11 mouse cellular contexts compared by ENCODE assay signal in the genomic region with DNA sequence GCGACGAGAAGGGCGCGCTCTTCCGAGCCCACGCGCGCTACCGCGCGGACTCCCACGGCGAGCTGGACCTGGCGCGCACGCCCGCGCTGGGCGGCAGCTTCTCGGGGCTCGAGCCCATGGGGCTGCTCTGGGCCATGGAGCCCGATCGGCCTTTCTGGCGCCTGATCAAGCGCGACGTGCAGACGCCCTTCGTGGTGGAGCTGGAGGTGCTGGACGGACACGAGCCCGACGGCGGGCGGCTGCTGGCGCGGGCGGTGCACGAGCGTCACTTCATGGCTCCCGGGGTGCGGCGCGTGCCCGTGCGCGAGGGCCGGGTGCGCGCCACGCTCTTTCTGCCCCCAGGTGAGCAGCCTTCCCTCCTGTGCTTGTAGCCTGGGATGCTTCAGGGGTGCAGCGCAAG. TPM values are rescaled to one million over a fixed set of nuclear protein-coding genes. Genes with fewer than 3 reads are reported as not detected.
A peak's percentile ranks its signal among the peaks of the same experiment; 100 is the strongest.
DNase-seq lines count a peak whose midpoint lies in the region; ATAC-seq and TF ChIP-seq lines count a peak whose summit lies in the region.
"Not testable (repeated sequence)": the region's sequence is repeated elsewhere in the genome, so short reads cannot be mapped to it uniquely, and the experiment has no call there.
"Had no signal": no experiment of that assay in that cellular context is flagged by ENCODE, and none has a peak within 500 bp of the region (broad histone marks: within the 10 kb centered on the region; RNA-seq: fewer than 3 reads in every experiment).

No protein-coding gene starts in this region.

- H3K4me3 ChIP-seq in embryonic facial prominence, embryonic 12.5 days: peak overlapping the region; percentile 40
- peak overlapping the region; percentile 41 for H3K4me3 ChIP-seq in hindbrain, postnatal 0 days (ENCODE audit: low read length)
- peak overlapping the region; percentile 43 for H3K4me3 ChIP-seq in neural tube, embryonic 15.5 days (replicated peaks)

- ATAC-seq in embryonic facial prominence, embryonic 12.5 days (ENCODE audit: insufficient number of reproducible peaks, insufficient read depth, low FRiP score, low TSS enrichment); hindbrain, postnatal 0 days; neural tube, embryonic 15.5 days (ENCODE audit: low FRiP score): not testable (repeated sequence)

- not testable (repeated sequence) for TF ChIP-seq CTCF in hindbrain, postnatal 0 days (IDR thresholded peaks at IDR 0.05; ENCODE audit: low read depth)

- H3K27ac ChIP-seq in embryonic facial prominence, embryonic 12.5 days; hindbrain, postnatal 0 days; neural tube, embryonic 15.5 days (replicated peaks): not testable (repeated sequence)

- 2% methylated on average over 49 of the region's 52 CpGs for WGBS in embryonic facial prominence, embryonic 12.5 days
- 1% methylated on average over 42 of the region's 52 CpGs for WGBS in hindbrain, postnatal 0 days
- 2% methylated on average over 38 of the region's 52 CpGs for WGBS in neural tube, embryonic 15.5 days

- not testable (repeated sequence) for H3K4me1 ChIP-seq in embryonic facial prominence, embryonic 12.5 days; hindbrain, postnatal 0 days (ENCODE audit: insufficient read depth, low read length); neural tube, embryonic 15.5 days

- peak overlapping the region; percentile 15; the same call in 1 of the 2 replicates for H3K9ac ChIP-seq in embryonic facial prominence, embryonic 12.5 days
- H3K9ac ChIP-seq in hindbrain, postnatal 0 days (replicated peaks; ENCODE audit: low read length): 0 out of 2 replicates have a peak overlapping the region, but pooled peaks have one; percentile 17
- H3K9ac ChIP-seq in neural tube, embryonic 15.5 days (replicated peaks): 0 out of 2 replicates have a peak overlapping the region, but pooled peaks have one; percentile 26

- H3K27me3 ChIP-seq in embryonic facial prominence, embryonic 12.5 days: peaks cover 28% of the 10 kb centered on the region
- H3K27me3 ChIP-seq in hindbrain, postnatal 0 days (ENCODE audit: insufficient read depth, low read length): 0 out of 2 replicates have a peak, but pooled peaks cover 11% of the 10 kb centered on the region
- peaks cover 31% of the 10 kb centered on the region for H3K27me3 ChIP-seq in neural tube, embryonic 15.5 days (replicated peaks)

- peak overlapping the region; percentile 69 for H3K4me2 ChIP-seq in embryonic facial prominence, embryonic 12.5 days (replicated peaks)
- H3K4me2 ChIP-seq in hindbrain, postnatal 0 days (ENCODE audit: low read depth, low read length): peak overlapping the region; percentile 59
- peak overlapping the region; percentile 64 for H3K4me2 ChIP-seq in neural tube, embryonic 15.5 days

- DNase-seq in adrenal gland, adult 2 months: peak; percentile 67
- peak; percentile 36 to 40 for DNase-seq in heart, adult 18-20 months
- peak; percentile 24 for DNase-seq in hindbrain, postnatal 0 days (ENCODE audit: low spot score)
- peak; percentile 8 to 34 for DNase-seq in layer of hippocampus, postnatal 25 days (ENCODE audit: extremely low spot score in 1 of 2, low spot score in 1 of 2)
- DNase-seq in lung, adult 18-20 months: peak; percentile 23 to 27
- peak; percentile 45 for DNase-seq in thymus, postnatal 14 days

- H3K36me3 ChIP-seq in embryonic facial prominence, embryonic 12.5 days; hindbrain, postnatal 0 days (ENCODE audit: insufficient read depth, low read length); neural tube, embryonic 15.5 days: not testable (repeated sequence)

- H3K9me3 ChIP-seq in embryonic facial prominence, embryonic 12.5 days; hindbrain, postnatal 0 days (ENCODE audit: low read length); neural tube, embryonic 15.5 days (replicated peaks): not testable (repeated sequence)

RNA-seq across cellular contexts. Expression of gene Acot5, which starts 0.5 kb away (rescaled TPM):
- total RNA-seq in adrenal gland, adult 2 months (2021): under 1 TPM; 0.23 to 0.35 TPM
- polyA plus RNA-seq in adrenal gland, adult 2 months (2012; rRNA removed): 0.19 and 0.52 TPM in 2 replicates
- polyA plus RNA-seq in embryonic facial prominence, embryonic 12.5 days (2016; fragmentation: Nextera tagmentation; extraction: Ambion mirVana): not detected in 2 replicates
- under 1 TPM in 1 of 2 experiments, not detected in 1; 0.41 TPM for total RNA-seq in heart, adult 18-20 months (2021)
- total RNA-seq in hindbrain, postnatal 0 days (2014; rRNA removed): 1.2 and 1.3 TPM in 2 replicates
- polyA plus RNA-seq in hindbrain, postnatal 0 days (2015; fragmentation: Nextera tagmentation; extraction: Ambion mirVana): 1.2 and 1.5 TPM in 2 replicates
- 1 to 10 TPM; 8.3 TPM for total RNA-seq in layer of hippocampus, postnatal 25 days (2021)
- 0.88 and 1.00 TPM in 2 replicates for polyA plus RNA-seq in neural tube, embryonic 15.5 days (2015; fragmentation: Nextera tagmentation; extraction: Ambion mirVana)
- total RNA-seq: CH12.LX; granulocyte monocyte progenitor cell, adult 5-6 weeks; monocyte, adult 5-6 weeks had no signal

RNA-seq across cellular contexts. Expression of gene Acot3, which starts 17.6 kb away (rescaled TPM):
- total RNA-seq in adrenal gland, adult 2 months (2021): under 1 TPM; 0.14 to 0.46 TPM
- 0.47 and 1.0 TPM in 2 replicates for polyA plus RNA-seq in adrenal gland, adult 2 months (2012; rRNA removed)
- polyA plus RNA-seq in embryonic facial prominence, embryonic 12.5 days (2016; fragmentation: Nextera tagmentation; extraction: Ambion mirVana): 0.38 and 0.49 TPM in 2 replicates
- total RNA-seq in heart, adult 18-20 months (2021): 1 to 10 TPM in 1 of 2 experiments, under 1 TPM in 1; 0.69 to 1.0 TPM
- total RNA-seq in hindbrain, postnatal 0 days (2014; rRNA removed): 0.42 and 1.3 TPM in 2 replicates
- polyA plus RNA-seq in hindbrain, postnatal 0 days (2015; fragmentation: Nextera tagmentation; extraction: Ambion mirVana): 1.3 and 1.6 TPM in 2 replicates
- 1 to 10 TPM; 2.3 to 3.5 TPM for total RNA-seq in layer of hippocampus, postnatal 25 days (2021)
- 0.80 and 1.1 TPM in 2 replicates for polyA plus RNA-seq in neural tube, embryonic 15.5 days (2015; fragmentation: Nextera tagmentation; extraction: Ambion mirVana)
- total RNA-seq: CH12.LX; granulocyte monocyte progenitor cell, adult 5-6 weeks; monocyte, adult 5-6 weeks had no signal

RNA-seq across cellular contexts. Expression of gene Gm49366, which starts 30.8 kb away (rescaled TPM):
- total RNA-seq in adrenal gland, adult 2 months (2021): not detected
- polyA plus RNA-seq in adrenal gland, adult 2 months (2012; rRNA removed): not detected in 2 replicates
- not detected in 2 replicates for polyA plus RNA-seq in embryonic facial prominence, embryonic 12.5 days (2016; fragmentation: Nextera tagmentation; extraction: Ambion mirVana)
- under 1 TPM in 1 of 2 experiments, not detected in 1; 0.94 TPM for total RNA-seq in heart, adult 18-20 months (2021)
- total RNA-seq in hindbrain, postnatal 0 days (2014; rRNA removed): not detected in 2 replicates
- not detected in 2 replicates for polyA plus RNA-seq in hindbrain, postnatal 0 days (2015; fragmentation: Nextera tagmentation; extraction: Ambion mirVana)
- total RNA-seq in layer of hippocampus, postnatal 25 days (2021): not detected
- not detected in 2 replicates for polyA plus RNA-seq in neural tube, embryonic 15.5 days (2015; fragmentation: Nextera tagmentation; extraction: Ambion mirVana)
- total RNA-seq: CH12.LX; granulocyte monocyte progenitor cell, adult 5-6 weeks; monocyte, adult 5-6 weeks had no signal

RNA-seq across cellular contexts. Expression of gene Acot6, which starts 30.9 kb away (rescaled TPM):
- total RNA-seq in adrenal gland, adult 2 months (2021): 1 to 10 TPM; 3.9 to 6.0 TPM
- polyA plus RNA-seq in adrenal gland, adult 2 months (2012; rRNA removed): 4.6 and 5.6 TPM in 2 replicates
- 1.2 and 1.3 TPM in 2 replicates for polyA plus RNA-seq in embryonic facial prominence, embryonic 12.5 days (2016; fragmentation: Nextera tagmentation; extraction: Ambion mirVana)
- 1 to 10 TPM; 2.4 to 3.0 TPM for total RNA-seq in heart, adult 18-20 months (2021)
- total RNA-seq in hindbrain, postnatal 0 days (2014; rRNA removed): 6.8 and 8.6 TPM in 2 replicates
- polyA plus RNA-seq in hindbrain, postnatal 0 days (2015; fragmentation: Nextera tagmentation; extraction: Ambion mirVana): 1.6 and 1.8 TPM in 2 replicates
- 1 to 10 TPM; 4.3 to 5.3 TPM for total RNA-seq in layer of hippocampus, postnatal 25 days (2021)
- 1.4 and 1.6 TPM in 2 replicates for polyA plus RNA-seq in neural tube, embryonic 15.5 days (2015; fragmentation: Nextera tagmentation; extraction: Ambion mirVana)

RNA-seq across cellular contexts. Expression of gene Acot4, which starts 31.4 kb away (rescaled TPM):
- total RNA-seq in adrenal gland, adult 2 months (2021): 1 to 10 TPM; 2.3 to 3.1 TPM
- 5.0 and 5.6 TPM in 2 replicates for polyA plus RNA-seq in adrenal gland, adult 2 months (2012; rRNA removed)
- polyA plus RNA-seq in embryonic facial prominence, embryonic 12.5 days (2016; fragmentation: Nextera tagmentation; extraction: Ambion mirVana): 0.36 and 0.75 TPM in 2 replicates
- 1 to 10 TPM in 1 of 2 experiments, under 1 TPM in 1; 0.80 to 1.4 TPM for total RNA-seq in heart, adult 18-20 months (2021)
- 0.14 and 1.8 TPM in 2 replicates for total RNA-seq in hindbrain, postnatal 0 days (2014; rRNA removed)
- polyA plus RNA-seq in hindbrain, postnatal 0 days (2015; fragmentation: Nextera tagmentation; extraction: Ambion mirVana): 0.68 and 1.2 TPM in 2 replicates
- 1 to 10 TPM; 2.5 to 4.0 TPM for total RNA-seq in layer of hippocampus, postnatal 25 days (2021)
- 0.55 and 1.2 TPM in 2 replicates for polyA plus RNA-seq in neural tube, embryonic 15.5 days (2015; fragmentation: Nextera tagmentation; extraction: Ambion mirVana)
- total RNA-seq: CH12.LX; monocyte, adult 5-6 weeks had no signal
